8 mouse cellular contexts compared by ENCODE assay signal in the genomic region with DNA sequence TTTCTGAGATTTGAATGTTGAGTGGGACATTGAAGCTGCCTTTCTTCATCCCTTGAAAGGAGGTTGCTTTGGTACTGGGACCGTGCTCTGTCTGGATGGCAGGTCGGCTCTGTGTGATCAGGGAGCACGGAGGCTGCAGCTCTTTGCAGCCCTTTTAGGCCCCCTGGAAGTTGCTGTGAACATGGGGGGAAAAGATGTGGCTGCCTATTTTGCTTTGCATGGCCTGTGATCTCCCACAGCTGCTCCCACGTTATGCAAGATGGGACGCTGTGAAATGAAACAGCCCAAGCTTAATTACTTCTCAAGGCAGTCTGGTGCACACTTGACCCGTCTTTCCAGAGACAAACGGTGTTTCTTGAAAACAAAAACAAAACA. TPM values are rescaled to one million over a fixed set of nuclear protein-coding genes. Genes with fewer than 3 reads are reported as not detected.
DNase-seq lines count a peak whose midpoint lies in the region; ATAC-seq lines count a peak whose summit lies in the region.

No protein-coding gene starts in this region.

- no peak overlapping the region for H3K27ac ChIP-seq in lung, embryonic 16.5 days (ENCODE audit: low read length)
- H3K27ac ChIP-seq in forebrain, embryonic 15.5 days (replicated peaks) = peak overlapping the region; percentile 87
- 0 out of 2 replicates have a peak overlapping the region, but pooled peaks have one; percentile 6 for H3K27ac ChIP-seq in neural tube, embryonic 11.5 days (ENCODE audit: low read depth, low read length)

- H3K4me2 ChIP-seq in lung, embryonic 16.5 days (ENCODE audit: low read depth, low read length) = peak overlapping the region; percentile 99
- peak overlapping the region; percentile 83 for H3K4me2 ChIP-seq in forebrain, embryonic 15.5 days (replicated peaks)
- peak overlapping the region; percentile 91 for H3K4me2 ChIP-seq in neural tube, embryonic 11.5 days (ENCODE audit: low read depth)

- H3K36me3 ChIP-seq in lung, embryonic 16.5 days (ENCODE audit: control insufficient read depth, insufficient read depth, low read length) = no peaks in the 10 kb centered on the region
- no peaks in the 10 kb centered on the region for H3K36me3 ChIP-seq in forebrain, embryonic 15.5 days
- H3K36me3 ChIP-seq in neural tube, embryonic 11.5 days (ENCODE audit: control insufficient read depth, insufficient read depth, low read length) = no peaks in the 10 kb centered on the region

- H3K9me3 ChIP-seq in lung, embryonic 16.5 days (ENCODE audit: control insufficient read depth, low read length) = no peaks in the 10 kb centered on the region
- H3K9me3 ChIP-seq in forebrain, embryonic 15.5 days = no peaks in the 10 kb centered on the region
- H3K9me3 ChIP-seq in neural tube, embryonic 11.5 days (ENCODE audit: control insufficient read depth, low read length) = no peaks in the 10 kb centered on the region

- peaks cover 20% of the 10 kb centered on the region for H3K4me1 ChIP-seq in lung, embryonic 16.5 days (replicated peaks; ENCODE audit: control insufficient read depth, insufficient read depth, low read length)
- H3K4me1 ChIP-seq in forebrain, embryonic 15.5 days = peaks cover 47% of the 10 kb centered on the region
- H3K4me1 ChIP-seq in neural tube, embryonic 11.5 days (ENCODE audit: control insufficient read depth, insufficient read depth, low read length) = peaks cover 19% of the 10 kb centered on the region

- peak overlapping the region; percentile 93 for H3K4me3 ChIP-seq in lung, embryonic 16.5 days (ENCODE audit: low read length)
- H3K4me3 ChIP-seq in forebrain, embryonic 15.5 days = peak overlapping the region; percentile 79
- H3K4me3 ChIP-seq in neural tube, embryonic 11.5 days (ENCODE audit: low read depth, low read length) = peak overlapping the region; percentile 76

- H3K9ac ChIP-seq in lung, embryonic 16.5 days (ENCODE audit: low read length) = peak overlapping the region; percentile 81; the same call in 1 of the 2 replicates
- peak overlapping the region; percentile 94 for H3K9ac ChIP-seq in forebrain, embryonic 15.5 days (replicated peaks)
- H3K9ac ChIP-seq in neural tube, embryonic 11.5 days (ENCODE audit: low read length) = peak overlapping the region; percentile 85

- intact Hi-C loops in left cerebral cortex, postnatal 36 days (cut with DNase I) = loop anchor here (5.0 kb wide), 4 partner anchors 83 to 223 kb away; no protein-coding TSS in a partner anchor

- no peaks in the 10 kb centered on the region for H3K27me3 ChIP-seq in lung, embryonic 16.5 days (ENCODE audit: control insufficient read depth, insufficient read depth, low read depth, low read length)
- no peaks in the 10 kb centered on the region for H3K27me3 ChIP-seq in forebrain, embryonic 15.5 days
- no peaks in the 10 kb centered on the region for H3K27me3 ChIP-seq in neural tube, embryonic 11.5 days (ENCODE audit: control insufficient read depth, insufficient read depth, low read length)

- ATAC-seq in lung, embryonic 16.5 days (ENCODE audit: low read depth) = no peak
- ATAC-seq in forebrain, embryonic 15.5 days (replicated peaks) = no peak
- no peak for ATAC-seq in neural tube, embryonic 11.5 days (ENCODE audit: insufficient read depth, low FRiP score, low TSS enrichment)

- DNase-seq in lung, postnatal 25 days (ENCODE audit: low spot score) = no peak
- DNase-seq in kidney, postnatal 14 days = peak; percentile 46
- DNase-seq in neural tube, embryonic 11.5 days (ENCODE audit: low spot score) = no peak
- no peak for DNase-seq in ovary, postnatal 36 days (ENCODE audit: low spot score)
- no peak for DNase-seq in left cerebral cortex, postnatal 36 days (ENCODE audit: low spot score in 2 of 2)
- DNase-seq in frontal cortex, postnatal 10 days (ENCODE audit: low spot score in 2 of 2) = no peak

- WGBS in lung, embryonic 16.5 days = 19% methylated on average over 7 of the region's 7 CpGs
- 1% methylated on average over 7 of the region's 7 CpGs for WGBS in forebrain, embryonic 15.5 days
- WGBS in neural tube, embryonic 11.5 days = 9% methylated on average over 7 of the region's 7 CpGs

RNA-seq across cellular contexts. Expression of gene Fmnl2, which starts 1.8 kb away (rescaled TPM):
- 2.4 and 2.5 TPM in 2 replicates for polyA plus RNA-seq in lung, embryonic 16.5 days (2015; fragmentation: Nextera tagmentation; extraction: Ambion mirVana)
- 18.1 and 18.6 TPM in 2 replicates for polyA plus RNA-seq in forebrain, embryonic 15.5 days (2015; fragmentation: Nextera tagmentation; extraction: Ambion mirVana)
- 7.8 and 9.0 TPM in 2 replicates for polyA plus RNA-seq in neural tube, embryonic 11.5 days (2014; fragmentation: Nextera tagmentation; extraction: Ambion mirVana)
- total RNA-seq in left cerebral cortex, postnatal 36 days (2021) = 10 to 100 TPM; 39.4 to 43.9 TPM
